Mouse (Mus musculus) neutrophil, adult 5-6 weeks (primary cell): ENCODE results near the gene Nrg3. TPM values are rescaled to one million over a fixed set of nuclear protein-coding genes. Genes with fewer than 3 reads are reported as not detected.
"Not testable (repeated sequence)": the region's sequence is repeated elsewhere in the genome, so short reads cannot be mapped to it uniquely, and the experiment has no call there.

Source experiments
- ATAC-seq: fragments of 151-379, 151-347 bp; 2 replicates; pipeline ENCODE4 v1.8.0; 2017; ENCODE audit warnings: mild to moderate bottlenecking, moderate TSS enrichment; ENCODE audit not compliant: insufficient number of reproducible peaks, poor library complexity, low FRiP score, severe bottlenecking; ENCODE audit errors: extremely low read depth
- total RNA-seq: library from RNA; stranded (forward); fragments of 200-1000 nt; gene quantifications from 2 replicates; pipeline ENCODE4 v1.2.3, GENCODE M21; 2017

Nrg3 gene
- total RNA-seq, 1 experiment from 2014 or later = not detected

DNA sequence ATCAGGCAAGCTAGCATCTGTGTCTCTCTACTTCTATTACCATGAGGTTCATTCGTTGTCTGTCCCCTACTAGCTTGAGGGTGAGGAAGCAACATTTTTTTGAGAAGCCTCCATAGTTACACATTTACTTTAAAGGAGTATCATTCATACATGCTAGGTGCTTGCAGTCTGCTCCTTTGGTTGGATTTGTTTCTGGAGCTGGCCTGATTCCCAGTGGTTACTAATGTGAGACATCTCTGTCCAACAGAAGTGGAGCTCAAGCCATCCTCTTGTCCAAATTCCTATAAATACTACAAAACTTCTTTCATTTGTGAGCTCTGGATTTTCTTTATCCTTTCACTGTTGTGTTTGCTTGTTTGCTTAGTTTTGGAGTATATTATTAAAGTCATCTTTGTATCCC lies 211.9 kb downstream of the Nrg3 start:
- no peak for ATAC-seq

DNA sequence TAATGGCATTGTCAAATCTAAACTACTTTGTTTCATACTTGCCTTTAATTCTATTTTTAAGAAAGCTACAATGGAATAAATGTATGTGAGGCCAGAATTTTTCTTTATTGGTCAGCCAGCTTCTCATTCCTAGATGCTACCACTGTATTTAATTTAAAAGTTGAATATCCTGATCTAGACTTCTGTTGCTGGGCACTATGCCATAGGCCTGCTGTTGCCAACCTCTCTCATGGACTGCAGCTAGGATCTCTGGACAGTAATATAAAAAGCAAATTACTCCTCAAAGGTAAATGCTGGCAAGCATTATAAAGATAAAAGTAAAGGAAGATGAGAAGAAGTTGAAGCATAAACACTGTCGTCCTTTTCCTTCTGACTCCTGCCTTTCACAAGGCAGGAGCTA lies 217.5 kb downstream of the Nrg3 start:
- no peak for ATAC-seq

DNA sequence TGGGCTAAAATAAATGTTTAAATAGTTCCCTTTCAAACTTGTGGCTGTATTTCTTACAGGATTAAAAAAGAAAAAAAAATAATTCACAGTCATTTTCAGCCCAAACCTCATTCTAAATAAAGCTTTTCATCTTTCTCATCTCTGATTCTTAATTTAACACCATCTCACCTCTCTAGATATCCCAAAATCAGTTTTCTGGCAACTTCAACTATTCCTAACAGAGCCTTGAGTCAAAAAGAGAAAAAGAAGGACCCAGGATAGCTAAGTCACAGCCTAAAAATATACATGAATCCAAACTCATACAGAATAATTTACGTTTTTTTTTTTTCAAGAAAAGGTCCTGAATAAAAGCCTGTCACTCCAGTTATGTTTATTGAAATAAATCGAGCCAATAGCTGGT lies 232.6 kb downstream of the Nrg3 start:
- no peak for ATAC-seq

DNA sequence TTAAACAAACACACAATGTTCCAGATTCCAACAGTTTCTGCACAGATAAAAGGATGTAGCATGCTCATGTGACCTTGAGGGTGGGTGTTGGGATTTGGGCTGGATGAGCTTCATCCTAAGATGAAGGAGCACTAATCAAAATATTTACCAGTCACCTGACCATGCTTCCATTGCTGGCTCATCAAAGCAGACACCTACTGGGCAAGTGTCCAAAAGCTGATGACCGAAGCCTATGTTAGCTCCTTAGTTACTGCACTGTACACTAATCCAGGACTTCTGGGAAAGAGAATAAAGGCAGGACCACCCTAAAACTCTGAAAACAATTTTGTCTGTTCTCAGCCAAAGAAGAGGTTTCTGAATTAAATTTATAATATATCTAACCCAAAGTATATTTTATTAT lies 261.4 kb downstream of the Nrg3 start:
- ATAC-seq = no peak

- no peak for ATAC-seq
These were observed 280.9 kb downstream of the Nrg3 start for GRCm38 (mm10) chr14:39191946-39192345.

DNA sequence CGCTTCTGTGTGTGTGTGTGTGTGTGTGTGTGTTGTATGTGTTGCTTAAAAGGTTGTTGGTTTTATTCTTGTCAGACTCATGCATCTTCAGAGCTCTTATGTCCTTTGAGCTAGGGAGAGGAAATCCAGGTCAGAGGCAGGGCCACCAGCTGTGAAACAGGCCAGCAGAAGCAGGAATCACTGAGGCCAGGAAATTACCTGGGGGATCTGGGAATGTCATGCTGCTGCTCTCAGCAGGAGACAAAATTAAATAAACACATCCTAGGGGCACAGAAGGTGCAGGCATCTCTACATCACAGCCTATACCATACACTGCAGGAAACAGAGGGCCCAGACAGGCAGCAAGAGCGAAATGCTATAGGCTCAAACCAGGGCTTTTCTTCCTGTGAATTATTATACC lies 299.2 kb downstream of the Nrg3 start:
- ATAC-seq = no peak

GRCm38 (mm10) chr14:39160140-39160539 lies 312.7 kb downstream of the Nrg3 start:
- no peak for ATAC-seq

DNA sequence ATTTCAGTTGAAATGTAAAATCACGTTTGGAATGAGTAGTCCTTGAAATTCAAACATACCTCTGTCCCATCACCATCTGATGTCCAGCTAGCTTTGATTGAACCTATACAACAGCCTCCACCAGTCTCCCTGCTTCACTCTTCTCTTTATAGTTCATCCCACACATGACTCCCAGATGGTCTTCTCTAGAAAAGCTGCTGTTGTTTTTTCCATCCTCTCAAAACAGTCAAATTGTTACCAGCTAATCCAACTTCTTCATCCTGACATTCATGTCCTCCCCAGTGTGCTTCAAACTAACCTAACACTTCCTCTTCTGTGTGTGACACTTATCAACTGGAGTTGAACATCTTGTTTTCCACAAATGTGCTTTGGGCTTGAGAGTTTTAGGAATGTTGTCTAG lies 317.4 kb downstream of the Nrg3 start:
- ATAC-seq = no peak

- no peak for ATAC-seq
These were observed 343.1 kb downstream of the Nrg3 start for GRCm38 (mm10) chr14:39129766-39130165.

GRCm38 (mm10) chr14:39117977-39118376 lies 354.9 kb downstream of the Nrg3 start:
- no peak for ATAC-seq

GRCm38 (mm10) chr14:39116522-39117231 lies 356.2 kb downstream of the Nrg3 start:
- not testable (repeated sequence) for ATAC-seq

- ATAC-seq = no peak
These were observed 363.3 kb downstream of the Nrg3 start for GRCm38 (mm10) chr14:39109566-39109965.

- no peak for ATAC-seq
These were observed 366.1 kb downstream of the Nrg3 start for GRCm38 (mm10) chr14:39106776-39107175.

DNA sequence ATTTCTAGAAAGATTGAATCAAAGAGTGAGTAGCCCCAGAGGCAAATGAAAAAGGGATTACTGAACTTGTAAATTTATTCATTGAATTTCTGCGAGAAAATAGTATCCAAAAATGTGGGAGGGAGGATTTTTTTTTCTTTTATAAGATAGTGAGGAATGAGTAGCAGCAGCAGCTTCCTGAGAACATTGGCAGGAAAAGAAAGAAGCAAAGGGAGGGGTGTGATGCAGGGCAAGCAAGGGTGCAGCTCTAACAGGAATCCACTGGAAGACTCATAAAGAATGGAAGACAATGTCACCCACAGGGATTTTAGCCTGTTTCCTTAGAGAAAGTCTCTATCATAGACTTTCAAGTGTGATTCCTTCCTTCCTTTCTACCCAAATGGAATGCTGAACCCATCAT lies 377.7 kb downstream of the Nrg3 start:
- ATAC-seq = no peak

DNA sequence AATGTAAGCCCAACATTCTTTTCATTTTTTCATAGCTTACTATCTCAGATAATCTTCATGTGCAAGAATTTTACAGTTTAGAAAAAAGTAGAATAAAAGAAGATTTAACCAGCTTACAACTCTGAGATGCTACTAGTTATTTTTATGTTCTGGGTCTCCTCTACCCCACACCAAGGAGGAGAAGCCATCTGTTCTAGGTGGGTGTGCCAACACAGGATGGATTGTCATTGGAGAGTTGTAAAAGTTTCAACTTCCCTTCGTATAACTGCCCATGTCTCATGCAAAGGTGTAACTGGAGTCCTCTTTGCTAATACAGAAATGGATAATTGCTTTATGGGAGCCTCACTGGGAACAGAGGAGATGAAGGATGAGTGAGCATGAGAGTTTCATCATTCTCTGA lies 393.4 kb downstream of the Nrg3 start:
- ATAC-seq = no peak

- no peak for ATAC-seq
These were observed 421.3 kb downstream of the Nrg3 start for GRCm38 (mm10) chr14:39051542-39051941.

GRCm38 (mm10) chr14:39049021-39049420 lies 423.9 kb downstream of the Nrg3 start:
- ATAC-seq = no peak

DNA sequence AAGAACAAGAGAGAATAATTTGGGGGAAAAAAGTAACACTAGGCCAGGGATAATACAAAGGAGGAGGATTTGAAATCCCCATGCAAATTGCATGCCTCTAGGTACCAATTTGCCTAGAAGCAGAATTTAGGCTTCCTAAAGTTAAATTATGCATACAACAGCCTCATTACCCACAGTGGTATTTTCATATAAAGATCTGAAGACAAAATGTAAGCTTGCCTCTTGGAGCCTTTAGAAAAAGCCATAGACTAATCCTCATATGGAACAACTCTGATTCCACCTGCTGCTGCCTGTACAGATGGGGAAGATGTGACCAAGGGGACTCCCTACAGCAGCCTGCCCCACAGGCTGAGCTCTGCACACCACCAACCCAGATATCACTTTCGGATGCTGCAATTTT lies 428.6 kb downstream of the Nrg3 start:
- ATAC-seq = no peak

- ATAC-seq = no peak
These were observed 429.1 kb downstream of the Nrg3 start for GRCm38 (mm10) chr14:39043793-39044192.

DNA sequence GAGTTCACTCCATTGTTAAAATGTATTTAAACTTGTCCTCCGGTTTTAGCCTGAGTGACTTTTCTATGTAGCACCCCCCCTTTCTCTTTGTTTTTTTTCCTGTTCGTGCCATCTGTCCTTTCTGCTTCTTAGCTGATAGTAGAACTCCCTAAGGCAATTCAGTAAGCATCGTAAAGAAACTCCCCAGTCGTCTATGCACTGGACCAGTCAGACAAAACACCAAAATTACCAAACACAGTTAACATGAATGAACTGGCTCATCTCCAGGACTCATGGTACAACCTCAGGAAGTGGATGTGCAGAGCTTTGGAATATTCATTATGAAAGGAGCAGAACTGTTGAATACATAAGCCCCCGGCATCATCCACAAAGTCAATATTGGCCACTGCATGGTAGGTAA lies 429.5 kb downstream of the Nrg3 start:
- no peak for ATAC-seq

- no peak for ATAC-seq
These were observed 433.8 kb downstream of the Nrg3 start for GRCm38 (mm10) chr14:39039046-39039445.
